Mouse (Mus musculus): Measurements from ENCODE around the gene Ccn6. TPM values are rescaled to one million over a fixed set of nuclear protein-coding genes. Genes with fewer than 3 reads are reported as not detected.
"Not testable (repeated sequence)": the region's sequence is repeated elsewhere in the genome, so short reads cannot be mapped to it uniquely, and the experiment has no call there.

The Ccn6 gene
- total RNA-seq (2021): under 1 TPM in 1 of 2 experiments, not detected in 1; 0.28 TPM

DNA sequence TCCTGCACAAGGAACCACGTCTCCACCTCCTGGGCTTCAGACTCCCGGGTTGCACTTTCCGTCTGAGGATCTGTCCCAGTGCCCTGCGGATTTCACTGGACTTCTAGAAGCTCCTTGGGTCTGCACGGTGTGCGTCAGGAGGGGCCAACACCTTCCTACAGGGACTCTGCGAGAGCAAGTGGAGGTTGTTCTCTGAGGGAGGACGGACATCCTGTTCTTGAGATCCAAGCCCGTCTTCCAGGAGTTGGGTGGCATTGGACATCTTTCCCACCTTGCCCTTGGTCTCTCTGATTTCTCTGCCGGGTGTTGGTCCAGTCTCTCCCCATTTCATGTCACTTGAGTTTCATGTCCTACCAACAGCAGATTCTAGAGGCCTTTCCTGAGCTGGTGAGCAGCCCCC, at the start of gene Ccn6:
TSS of gene Ccn6 (minus strand) at position 101 of the 400 bp plus-strand sequence.
- DNase-seq: no peak

DNA sequence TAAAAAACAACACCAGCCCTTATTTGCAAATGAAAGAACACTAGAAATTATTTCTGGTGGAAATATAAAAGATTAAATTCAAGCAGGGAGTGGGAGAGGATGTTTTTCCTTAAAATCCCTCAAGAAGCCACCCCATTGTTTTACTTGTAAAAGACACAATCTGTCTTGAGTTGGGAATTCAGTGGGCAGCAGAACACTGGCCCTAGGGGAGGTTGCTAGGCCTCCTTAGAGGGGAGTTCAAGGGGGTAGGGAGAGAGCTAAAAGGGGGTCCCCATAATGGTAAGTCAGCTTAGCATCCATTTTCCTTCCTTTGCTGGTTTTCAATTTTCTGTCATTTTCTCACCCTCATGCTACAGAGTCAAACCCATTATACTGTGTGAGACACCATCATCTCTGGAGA, 46.4 kb upstream of the Ccn6 start:
- no peak for DNase-seq

DNA sequence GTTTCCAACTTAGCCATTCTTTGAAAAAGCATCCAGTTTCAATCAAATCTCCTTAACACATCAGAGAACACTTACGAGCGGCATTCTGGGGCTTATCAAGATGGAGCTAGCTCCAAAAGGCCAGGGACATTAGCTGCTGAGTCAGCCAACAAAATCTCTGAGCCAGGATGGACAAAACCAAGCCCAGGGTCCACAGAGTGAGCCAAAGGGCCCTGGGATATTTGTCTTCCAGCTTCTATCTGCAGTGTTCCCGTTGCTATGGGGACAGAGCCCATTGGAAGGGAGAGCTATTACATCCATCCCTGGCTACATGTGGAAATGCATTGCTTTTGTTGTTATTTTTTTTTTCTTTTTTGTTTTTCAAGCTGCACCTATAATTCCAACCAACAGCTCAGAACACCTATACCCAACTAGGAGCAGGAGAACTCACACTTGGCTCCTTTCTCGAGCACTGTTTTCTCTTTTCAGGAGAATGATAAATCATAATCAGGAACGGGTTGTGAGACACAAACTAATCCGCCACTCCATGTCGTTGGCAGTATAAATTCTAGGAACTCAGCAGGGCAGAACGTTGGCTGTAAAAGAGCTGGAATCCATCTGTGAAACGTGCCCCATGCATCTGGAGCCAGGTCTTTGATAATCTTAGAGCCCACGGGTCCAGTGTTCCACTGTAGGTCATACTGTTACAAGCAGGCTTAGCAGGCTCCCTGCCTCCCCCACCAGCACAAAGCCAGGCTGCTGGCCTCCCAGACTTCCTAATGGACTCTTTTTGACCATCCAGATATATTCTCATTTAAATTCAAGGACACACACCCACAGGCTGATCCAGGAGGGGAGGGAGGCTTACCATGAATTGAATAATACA, 45.8 kb upstream of the Ccn6 start:
- peak; percentile 17 to 23 for DNase-seq

DNA sequence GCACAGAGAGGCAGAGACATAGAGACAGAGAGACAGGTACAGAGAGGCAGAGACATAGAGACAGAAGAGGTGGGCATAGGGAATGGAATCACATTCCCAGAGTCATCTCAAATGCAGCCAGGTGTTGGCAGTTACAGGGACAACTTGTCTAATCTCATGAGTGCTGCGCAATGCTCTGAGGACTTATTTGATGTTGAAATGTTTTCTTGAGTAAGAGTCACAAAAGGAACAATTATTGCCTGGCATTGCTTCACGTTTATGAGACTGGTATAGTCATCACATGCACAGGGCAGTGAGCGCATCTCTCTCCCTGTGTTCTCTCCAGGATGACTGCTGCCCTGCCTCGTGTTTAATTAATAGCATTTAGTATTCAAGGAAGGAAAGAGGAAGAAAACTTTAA, 45.1 kb upstream of the Ccn6 start:
- no peak for DNase-seq

DNA sequence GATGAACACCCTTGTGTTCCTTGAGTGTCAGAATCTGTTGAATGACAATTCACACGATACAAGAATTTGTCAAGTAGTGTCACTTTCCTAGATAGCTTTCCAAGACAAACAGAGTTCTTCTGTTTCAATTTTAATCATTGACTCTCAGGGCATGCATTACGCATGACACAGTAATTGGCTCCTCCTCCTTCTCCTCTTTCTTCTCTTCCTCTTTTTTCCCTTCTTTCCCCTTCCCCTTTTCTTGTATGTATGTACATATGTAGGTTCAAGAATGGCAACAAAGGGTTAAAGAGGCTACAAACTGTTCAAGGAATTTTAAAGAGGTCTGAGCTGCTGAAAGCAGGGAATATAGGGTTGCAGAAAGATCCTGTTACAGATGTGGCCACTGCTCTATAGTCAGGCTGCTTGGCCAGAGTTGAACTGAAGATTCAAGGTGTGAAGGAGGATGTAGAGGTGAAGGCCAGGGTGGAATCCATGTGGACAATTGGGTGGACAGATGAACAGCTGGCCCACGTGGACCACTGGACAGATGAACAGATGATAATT, 43.8 kb upstream of the Ccn6 start:
- no peak for DNase-seq

DNA sequence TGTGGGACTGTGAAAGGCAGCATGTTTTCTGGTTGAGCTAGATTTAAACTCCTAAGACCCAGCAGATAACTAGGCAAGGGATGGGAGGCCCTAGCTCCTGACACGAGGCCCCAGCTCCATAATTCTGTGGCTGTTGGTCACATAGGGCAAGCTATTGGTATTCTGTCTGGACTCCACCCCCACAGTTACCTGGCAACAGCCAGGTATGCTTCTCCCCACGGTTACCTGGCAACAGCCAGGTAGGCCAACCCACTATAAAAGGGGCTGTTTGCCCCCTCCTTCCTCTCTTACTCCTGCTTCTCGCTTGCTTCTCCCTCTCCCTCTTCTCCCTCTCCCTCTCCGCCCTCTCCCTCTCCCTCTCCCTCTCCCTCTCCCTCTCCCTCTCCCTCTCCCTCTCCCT, 38.9 kb upstream of the Ccn6 start:
- no peak for DNase-seq

- DNase-seq: not testable (repeated sequence)
These were observed 34.6 kb upstream of the Ccn6 start for GRCm38 (mm10) chr10:39198216-39198615.

GRCm38 (mm10) chr10:39192673-39193072, 29.1 kb upstream of the Ccn6 start:
- DNase-seq: no peak

DNA sequence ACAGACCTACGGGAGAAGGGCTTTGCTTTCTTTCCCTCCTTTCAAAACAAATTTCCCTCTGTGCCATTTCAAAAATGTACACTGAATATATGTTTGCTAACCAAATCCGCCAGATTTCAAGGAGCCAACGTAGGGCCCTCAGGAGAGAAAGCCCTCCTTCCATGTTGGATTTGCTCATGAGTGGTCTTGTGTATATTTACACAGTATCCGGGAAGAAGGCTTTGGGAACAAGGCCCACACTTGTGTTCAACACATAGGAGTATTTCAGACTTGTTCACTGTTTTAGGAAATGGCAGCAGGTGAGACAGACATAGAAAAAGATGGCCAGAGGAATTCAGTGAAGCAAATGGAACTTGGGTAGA, 21.9 kb upstream of the Ccn6 start:
- DNase-seq: no peak

DNA sequence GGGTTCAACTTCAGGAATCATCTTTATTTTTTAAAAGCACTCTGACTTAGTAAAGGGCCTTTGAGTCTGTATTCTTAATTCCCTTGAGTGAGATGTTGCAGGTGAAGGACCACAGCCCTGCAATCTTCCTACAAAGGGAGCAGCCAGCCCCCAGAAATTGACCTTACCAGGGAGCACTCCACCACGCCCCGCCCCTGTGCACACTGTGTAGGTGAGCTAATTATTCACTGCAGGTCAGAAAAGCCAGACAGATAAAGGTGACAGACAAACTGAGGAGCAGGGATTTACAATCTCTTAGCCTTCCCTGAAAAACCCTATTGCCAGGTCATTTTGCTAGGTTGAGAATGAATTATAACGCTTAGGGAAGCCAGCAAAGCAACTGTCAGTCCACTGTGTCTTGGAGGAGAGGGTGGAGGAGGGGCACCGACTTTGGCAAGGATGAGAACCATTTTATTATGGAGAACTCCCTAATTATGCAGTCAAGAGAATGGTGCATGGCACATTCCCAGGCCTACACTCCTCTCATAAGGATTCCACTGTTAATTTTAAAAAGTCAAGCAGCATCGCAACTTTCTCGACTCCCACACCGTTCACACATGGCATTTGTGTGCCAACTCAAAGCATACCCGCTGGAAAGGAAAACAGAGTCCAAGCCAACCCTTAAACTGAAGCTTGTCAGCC, 21.4 kb upstream of the Ccn6 start:
- peak; percentile 39 to 48 for DNase-seq

GRCm38 (mm10) chr10:39176981-39177380, 13.4 kb upstream of the Ccn6 start:
- DNase-seq: no peak

GRCm38 (mm10) chr10:39173077-39173476, 9.5 kb upstream of the Ccn6 start:
- no peak for DNase-seq

GRCm38 (mm10) chr10:39172540-39172931, 8.9 kb upstream of the Ccn6 start:
- no peak for DNase-seq

DNA sequence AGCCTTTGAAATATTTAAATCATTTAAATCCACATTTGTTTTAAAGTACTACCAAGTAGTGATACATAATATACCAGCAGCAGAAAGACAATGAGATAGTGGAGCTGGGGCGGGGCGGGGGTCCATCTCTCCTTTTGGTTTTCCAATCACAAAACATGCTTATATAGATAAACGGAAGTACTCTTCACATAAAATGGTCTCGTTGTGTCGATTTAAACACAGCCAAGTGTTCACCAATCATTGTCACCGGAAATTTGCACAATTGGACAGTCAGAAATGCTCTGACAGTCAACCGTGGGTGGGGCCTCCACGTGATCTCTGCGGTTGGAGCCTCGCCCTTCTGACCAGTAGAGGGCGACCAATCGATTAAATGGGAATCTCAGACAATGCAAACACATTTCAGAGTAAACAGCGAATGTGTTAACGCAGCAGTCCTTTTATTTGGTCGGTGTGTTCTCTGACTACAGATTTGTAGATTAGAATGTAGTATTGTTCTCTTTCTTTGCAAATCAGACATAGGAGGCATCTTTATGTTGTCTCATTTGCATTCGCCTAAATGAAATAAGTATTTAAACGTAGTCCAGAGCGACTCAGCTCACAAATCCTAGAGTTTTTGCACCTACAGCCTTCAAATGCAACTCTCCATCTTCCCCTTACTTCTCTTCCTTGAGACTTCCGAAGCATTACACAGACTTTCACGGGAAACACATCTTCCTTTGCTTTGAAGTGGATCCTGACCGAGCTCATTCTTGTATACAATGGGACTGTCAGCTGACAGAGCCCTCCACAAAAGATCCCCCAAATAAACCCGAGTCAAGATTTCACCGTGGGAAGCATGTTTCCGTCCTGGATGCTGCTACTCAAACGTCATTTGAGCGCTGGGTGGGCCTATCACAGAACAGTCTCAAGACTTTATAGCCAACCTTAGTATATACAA, 8.3 kb upstream of the Ccn6 start:
- DNase-seq: peak; percentile 86 to 89

DNA sequence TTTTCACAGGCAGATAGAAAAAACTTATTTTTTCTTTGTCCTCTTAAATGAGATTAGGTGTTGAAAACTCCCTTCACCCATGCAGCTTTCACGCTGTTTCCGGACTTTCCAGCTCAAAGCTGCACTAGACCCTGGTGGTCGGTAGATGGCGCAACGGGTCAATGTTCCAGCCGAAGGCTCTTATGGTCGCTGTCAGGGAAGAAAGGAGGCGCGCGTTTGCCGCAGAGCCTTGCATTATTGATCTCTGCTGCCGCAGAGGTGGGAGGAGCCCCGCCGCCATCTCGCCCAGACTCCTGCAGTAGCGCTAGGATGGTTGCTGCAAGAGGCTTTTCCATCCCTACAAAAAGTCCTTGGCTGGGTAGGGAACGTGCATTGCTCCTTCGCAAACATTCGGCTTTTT, 7.5 kb upstream of the Ccn6 start:
- DNase-seq: peak; percentile 89 to 91

DNA sequence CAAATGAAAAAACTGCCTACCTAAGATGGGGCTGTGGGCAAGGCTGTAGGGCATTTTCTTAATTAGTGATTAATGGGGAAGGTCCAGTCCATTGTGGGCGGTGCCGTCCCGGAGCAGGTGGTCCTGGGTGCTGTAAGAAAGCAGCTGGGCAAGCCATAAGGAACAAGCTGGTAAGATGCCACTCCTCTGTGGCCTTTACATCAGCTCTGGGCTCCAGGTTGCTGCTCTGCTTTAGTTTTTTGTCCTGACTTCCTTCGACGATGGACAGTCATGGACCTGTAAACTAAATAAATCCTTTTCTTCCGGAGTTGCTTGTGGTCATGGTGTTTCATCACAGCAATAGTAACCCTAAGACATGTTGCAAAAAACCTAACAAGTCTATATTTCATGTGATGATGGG, 7.1 kb upstream of the Ccn6 start:
- DNase-seq: no peak

GRCm38 (mm10) chr10:39170181-39170580, 6.6 kb upstream of the Ccn6 start:
- peak; percentile 73 to 75 for DNase-seq

DNA sequence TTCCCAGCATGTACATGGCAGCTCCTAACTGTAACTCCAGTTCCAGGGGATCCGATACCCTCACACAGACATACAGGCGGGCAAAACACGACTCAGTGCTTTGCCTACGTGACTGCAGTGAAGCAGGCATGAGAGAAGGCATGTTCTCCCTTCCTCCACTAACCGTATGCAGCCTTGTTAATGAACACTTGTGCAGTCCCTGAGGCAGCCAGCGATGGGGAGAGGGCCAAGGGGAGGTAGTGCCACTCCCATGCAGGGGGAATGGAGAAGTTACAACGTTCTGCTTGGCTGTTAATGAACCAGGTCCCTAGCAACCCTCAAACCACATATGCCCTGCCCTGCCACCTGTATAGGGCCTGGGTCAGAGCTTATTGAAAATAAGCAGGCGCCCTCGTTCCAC, 6.0 kb upstream of the Ccn6 start:
- no peak for DNase-seq

GRCm38 (mm10) chr10:39167611-39168010, 4.0 kb upstream of the Ccn6 start:
- no peak for DNase-seq

GRCm38 (mm10) chr10:39165632-39166115, 2.1 kb upstream of the Ccn6 start:
- DNase-seq: peak; percentile 36 to 62

GRCm38 (mm10) chr10:39162666-39163484, 719 bp downstream of the Ccn6 start:
- DNase-seq: no peak

Data from layer of hippocampus, postnatal 36 days (tissue).